Mouse (Mus musculus) intestine, embryonic 15.5 days (tissue): Measurements from ENCODE around the gene Nanos3. TPM values are rescaled to one million over a fixed set of nuclear protein-coding genes. Genes with fewer than 3 reads are reported as not detected.

Source experiments
- ATAC-seq: fragments of 200-750 bp; cut with Nextera tagmentation; 2 replicates; pipeline ENCODE4 v1.8.0; 2017; ENCODE audit warnings: moderate TSS enrichment, moderate library complexity
- H3K27ac ChIP-seq: fragments of 300-500 bp; sonication (generic); 2 replicates; pipeline ENCODE4 v1.5.1; 2015; ENCODE audit warnings: mild to moderate bottlenecking, inconsistent platforms
- H3K27me3 ChIP-seq: fragments of 300-500 bp; sonication (generic); replicated peaks from 2 replicates; pipeline ENCODE4 v1.6.1; 2015; ENCODE audit warnings: inconsistent platforms
- H3K36me3 ChIP-seq: fragments of 300-500 bp; sonication (generic); 2 replicates; pipeline ENCODE4 v1.6.1; 2015; ENCODE audit warnings: inconsistent platforms
- H3K4me1 ChIP-seq: fragments of 300-500 bp; sonication (generic); replicated peaks from 2 replicates; pipeline ENCODE4 v1.6.1; 2015; ENCODE audit warnings: inconsistent platforms
- H3K4me2 ChIP-seq: fragments of 300-500 bp; sonication (generic); replicated peaks from 2 replicates; pipeline ENCODE4 v1.6.1; 2015; ENCODE audit warnings: mild to moderate bottlenecking, inconsistent platforms
- H3K4me3 ChIP-seq: fragments of 300-500 bp; sonication (generic); replicated peaks from 2 replicates; pipeline ENCODE4 v1.5.1; 2015; ENCODE audit warnings: inconsistent platforms
- H3K9ac ChIP-seq: fragments of 300-500 bp; sonication (generic); 2 replicates; pipeline ENCODE4 v1.6.1; 2015; ENCODE audit warnings: inconsistent platforms
- H3K9me3 ChIP-seq: fragments of 300-500 bp; sonication (generic); 2 replicates; pipeline ENCODE4 v1.6.1; 2016; ENCODE audit warnings: inconsistent platforms
- WGBS: fragments of 180-500 bp; shearing (Covaris S2); methylation state at CpG from one replicate; pipeline ENCODE4 v1.1.7; 2015; 5-methylcytosine and 5-hydroxymethylcytosine counted together
- polyA plus RNA-seq: library from polyadenylated mRNA; unstranded; fragments of >200 nt; fragmentation: Nextera tagmentation; extraction: Ambion mirVana; gene quantifications from 2 replicates; pipeline ENCODE4 v1.2.1, GENCODE M21; 2015

The Nanos3 gene
- polyA plus RNA-seq, 1 experiment from 2014 or later: 2.5 TPM

GRCm38 (mm10) chr8:84208381-84209380 lies 23.7 kb upstream of the Nanos3 start:
- 63% methylated on average over 17 of the region's 17 CpGs for WGBS
- Histone ChIP-seq H3K9ac (no peak overlapping the region), H3K9me3 (no peaks in the 10 kb centered on the region)

GRCm38 (mm10) chr8:84207811-84208210 lies 22.8 kb upstream of the Nanos3 start:
- Histone ChIP-seq H3K36me3 (peaks cover 22% of the 10 kb centered on the region; the same call in 1 of the 2 replicates), H3K27me3 (no peaks in the 10 kb centered on the region), H3K9ac (peak overlapping the region; percentile 21; the same call in 1 of the 2 replicates), H3K27ac (peak overlapping the region; percentile 48), H3K9me3 (no peaks in the 10 kb centered on the region), H3K4me1 (peaks cover 30% of the 10 kb centered on the region), H3K4me3 (no peak overlapping the region), H3K4me2 (no peak overlapping the region)
- WGBS: 56% methylated on average over 7 of the region's 7 CpGs
- ATAC-seq: no peak

More at GRCm38 (mm10) chr8:84208381-84209380, 23.7 kb upstream of the Nanos3 start:
- no peak overlapping the region for H3K4me2 ChIP-seq
- no peak overlapping the region for H3K4me3 ChIP-seq
- peaks cover 22% of the 10 kb centered on the region for H3K4me1 ChIP-seq
- no peaks in the 10 kb centered on the region for H3K27me3 ChIP-seq
- peak overlapping the region; percentile 48; the same call in 1 of the 2 replicates for H3K27ac ChIP-seq
- H3K36me3 ChIP-seq: peaks cover 23% of the 10 kb centered on the region; the same call in 1 of the 2 replicates
- ATAC-seq: no peak

- H3K36me3 ChIP-seq: peaks cover 13% of the 10 kb centered on the region; the same call in 1 of the 2 replicates
- no peaks in the 10 kb centered on the region for H3K27me3 ChIP-seq
- H3K9me3 ChIP-seq: no peaks in the 10 kb centered on the region
- H3K27ac ChIP-seq: no peak overlapping the region
- H3K4me3 ChIP-seq: no peak overlapping the region
- H3K4me2 ChIP-seq: no peak overlapping the region
- 96% methylated on average over 3 of the region's 3 CpGs for WGBS
- no peak for ATAC-seq
- H3K9ac ChIP-seq: no peak overlapping the region
- peaks cover 40% of the 10 kb centered on the region for H3K4me1 ChIP-seq
These were observed 21.6 kb upstream of the Nanos3 start for GRCm38 (mm10) chr8:84206666-84207065.

- Histone ChIP-seq H3K4me1 (peaks cover 48% of the 10 kb centered on the region), H3K4me2 (no peak overlapping the region), H3K27ac (no peak overlapping the region), H3K9ac (no peak overlapping the region), H3K36me3 (0 out of 2 replicates have a peak, but pooled peaks cover 8% of the 10 kb centered on the region), H3K9me3 (no peaks in the 10 kb centered on the region), H3K27me3 (no peaks in the 10 kb centered on the region), H3K4me3 (no peak overlapping the region)
- no peak for ATAC-seq
- 97% methylated on average over 5 of the region's 5 CpGs for WGBS
These were observed 20.1 kb upstream of the Nanos3 start for GRCm38 (mm10) chr8:84205073-84205472.

- ATAC-seq: peak; percentile 9
These were observed 19.2 kb upstream of the Nanos3 start for GRCm38 (mm10) chr8:84203975-84204772.

GRCm38 (mm10) chr8:84202938-84203917 lies 18.2 kb upstream of the Nanos3 start:
- ATAC-seq: peak; percentile 52
- H3K27ac ChIP-seq: peak overlapping the region; percentile 94
- H3K4me2 ChIP-seq: peak overlapping the region; percentile 94
- H3K9me3 ChIP-seq: no peaks in the 10 kb centered on the region
- H3K9ac ChIP-seq: peak overlapping the region; percentile 64
- no peaks in the 10 kb centered on the region for H3K27me3 ChIP-seq
- WGBS: 7% methylated on average over 34 of the region's 34 CpGs
- H3K36me3 ChIP-seq: no peaks in the 10 kb centered on the region
- peaks cover 61% of the 10 kb centered on the region for H3K4me1 ChIP-seq
- H3K4me3 ChIP-seq: peak overlapping the region; percentile 73

More at GRCm38 (mm10) chr8:84203975-84204772, 19.2 kb upstream of the Nanos3 start:
- Histone ChIP-seq H3K27ac (peak overlapping the region; percentile 94), H3K9me3 (no peaks in the 10 kb centered on the region), H3K27me3 (no peaks in the 10 kb centered on the region), H3K4me3 (peak overlapping the region; percentile 73), H3K36me3 (0 out of 2 replicates have a peak, but pooled peaks cover 4% of the 10 kb centered on the region), H3K9ac (peak overlapping the region; percentile 64), H3K4me2 (peak overlapping the region; percentile 94), H3K4me1 (peaks cover 54% of the 10 kb centered on the region)
- WGBS: 48% methylated on average over 13 of the region's 13 CpGs

GRCm38 (mm10) chr8:84202466-84202865 lies 17.4 kb upstream of the Nanos3 start:
- no peaks in the 10 kb centered on the region for H3K36me3 ChIP-seq
- H3K9me3 ChIP-seq: no peaks in the 10 kb centered on the region
- H3K4me2 ChIP-seq: peak overlapping the region; percentile 94
- ATAC-seq: no peak
- WGBS: 78% methylated on average over 9 of the region's 9 CpGs
- peak overlapping the region; percentile 73 for H3K4me3 ChIP-seq
- peak overlapping the region; percentile 94 for H3K27ac ChIP-seq
- no peaks in the 10 kb centered on the region for H3K27me3 ChIP-seq
- peaks cover 61% of the 10 kb centered on the region for H3K4me1 ChIP-seq
- 0 out of 2 replicates have a peak overlapping the region, but pooled peaks have one; percentile 12 for H3K9ac ChIP-seq

- Histone ChIP-seq H3K4me2 (peak overlapping the region; percentile 94), H3K9ac (peak overlapping the region; percentile 73), H3K9me3 (no peaks in the 10 kb centered on the region), H3K27ac (peak overlapping the region; percentile 82), H3K36me3 (no peaks in the 10 kb centered on the region), H3K4me3 (peak overlapping the region; percentile 73), H3K27me3 (no peaks in the 10 kb centered on the region), H3K4me1 (peaks cover 60% of the 10 kb centered on the region)
- WGBS: 41% methylated on average over 15 of the region's 15 CpGs
- ATAC-seq: no peak; the same call in 1 of the 2 replicates
These were observed 16.7 kb upstream of the Nanos3 start for GRCm38 (mm10) chr8:84201545-84202245.

- ATAC-seq: peak; percentile 36
- 3% methylated on average over 60 of the region's 70 CpGs for WGBS
- H3K4me3 ChIP-seq: peak overlapping the region; percentile 73
- H3K4me2 ChIP-seq: peak overlapping the region; percentile 94
- no peaks in the 10 kb centered on the region for H3K36me3 ChIP-seq
- no peaks in the 10 kb centered on the region for H3K9me3 ChIP-seq
- H3K27me3 ChIP-seq: no peaks in the 10 kb centered on the region
- H3K4me1 ChIP-seq: peaks cover 60% of the 10 kb centered on the region
- H3K27ac ChIP-seq: peak overlapping the region; percentile 82
- peak overlapping the region; percentile 73 for H3K9ac ChIP-seq
These were observed 15.9 kb upstream of the Nanos3 start for GRCm38 (mm10) chr8:84200652-84201544.

- no peak for ATAC-seq
- Histone ChIP-seq H3K4me3 (peak overlapping the region; percentile 73), H3K4me1 (peaks cover 60% of the 10 kb centered on the region), H3K9ac (peak overlapping the region; percentile 73; the same call in 1 of the 2 replicates), H3K27ac (peak overlapping the region; percentile 82), H3K36me3 (no peaks in the 10 kb centered on the region), H3K27me3 (no peaks in the 10 kb centered on the region), H3K9me3 (no peaks in the 10 kb centered on the region), H3K4me2 (peak overlapping the region; percentile 94)
- WGBS: 20% methylated on average over 8 of the region's 8 CpGs
These were observed 15.1 kb upstream of the Nanos3 start for GRCm38 (mm10) chr8:84200126-84200555.
